Mouse (Mus musculus) stomach, postnatal 0 days (tissue): ENCODE data around the gene Fam214b.

Source experiments
- CTCF ChIP-seq: IDR thresholded peaks from 2 replicates; pipeline ENCODE4 v1.5.1; 2016; ENCODE audit warnings: antibody characterized with exemption, low read depth, mild to moderate bottlenecking, moderate library complexity
- EP300 ChIP-seq: optimal IDR thresholded peaks from 2 replicates; pipeline ENCODE3; 2016; ENCODE audit warnings: antibody characterized with exemption

DNA sequence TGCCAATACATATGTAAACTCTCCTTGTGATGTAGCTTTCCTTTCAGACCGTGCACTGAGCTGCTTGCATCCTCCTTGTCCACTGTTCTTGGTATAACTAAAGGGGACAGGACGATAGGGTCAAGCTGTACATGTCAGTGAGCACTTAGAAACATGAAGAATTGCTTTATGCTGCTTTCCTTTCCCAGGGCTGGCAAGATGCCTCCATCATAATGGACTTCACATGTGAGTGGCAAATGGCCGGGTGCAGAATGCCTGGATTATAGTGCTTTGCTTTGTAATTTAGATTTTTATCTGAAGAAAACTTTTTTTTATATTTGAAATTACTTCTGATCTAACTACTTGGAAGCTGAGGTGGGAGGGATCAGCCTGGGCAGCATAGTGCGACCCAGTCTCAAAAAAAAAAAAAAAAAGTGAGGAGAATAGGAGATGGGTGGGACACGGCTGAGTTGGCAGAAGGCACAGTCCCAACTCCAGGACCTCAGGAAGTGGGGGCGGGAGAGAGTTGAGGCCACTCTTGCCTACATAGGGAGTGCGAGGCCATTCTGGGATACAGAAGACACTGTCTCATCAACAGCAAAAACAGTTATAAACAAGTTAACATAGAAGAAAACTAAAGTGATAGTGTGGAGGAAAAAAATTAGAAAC is 32.2 kb upstream of the Fam214b start:
- TF ChIP-seq CTCF (no peak), EP300 (no peak)
